Mouse (Mus musculus) kidney, postnatal 14 days (tissue): ENCODE results near the gene Ak9.
A peak's percentile ranks its signal among the peaks of the same experiment; 100 is the strongest.

ENCODE experiments used
- DNase-seq: peaks from one replicate; pipeline ENCODE4 v3.0.0; 2022; ENCODE audit warnings: mixed read lengths

The Ak9 gene

DNA sequence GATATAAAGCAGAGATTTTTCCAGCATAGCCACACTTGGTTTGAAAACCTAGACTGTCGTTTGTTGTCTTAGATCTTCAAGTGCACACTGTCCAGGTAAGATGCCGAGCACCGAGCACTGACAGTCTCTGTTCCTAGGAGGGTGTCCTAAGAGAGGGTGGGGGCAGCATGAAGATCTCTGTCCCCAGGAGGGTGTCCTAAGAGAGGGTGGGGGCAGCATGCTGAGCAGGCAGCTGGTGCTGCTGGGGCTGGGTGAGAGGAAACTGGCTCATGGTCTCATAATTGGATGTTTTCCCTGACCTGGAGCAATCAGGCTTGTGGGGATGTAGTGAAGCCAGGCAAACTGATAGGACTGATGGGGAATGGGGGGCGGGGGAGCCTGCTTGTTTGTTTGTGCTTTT is 156.2 kb downstream of the Ak9 start:
- no peak for DNase-seq

DNA sequence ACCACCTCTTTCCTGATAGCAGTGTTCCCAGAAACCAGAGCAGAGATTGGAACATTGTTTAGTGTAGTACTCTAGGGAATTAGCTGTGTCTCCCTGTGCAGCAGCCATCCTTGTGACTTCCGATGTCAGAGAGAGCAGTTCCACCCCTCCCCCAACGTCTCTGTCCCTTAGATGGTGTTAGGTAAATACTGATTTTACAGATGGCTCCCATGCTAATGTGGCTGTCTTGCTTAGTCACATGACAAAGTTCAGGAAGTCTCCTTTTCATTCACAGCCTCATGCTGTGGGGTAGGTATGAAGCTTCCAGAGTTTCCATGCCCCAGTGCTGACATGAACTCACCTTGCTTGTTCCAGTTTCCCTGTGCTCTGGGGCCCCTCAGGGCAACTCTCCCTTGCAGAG is 156.7 kb downstream of the Ak9 start:
- DNase-seq: no peak

DNA sequence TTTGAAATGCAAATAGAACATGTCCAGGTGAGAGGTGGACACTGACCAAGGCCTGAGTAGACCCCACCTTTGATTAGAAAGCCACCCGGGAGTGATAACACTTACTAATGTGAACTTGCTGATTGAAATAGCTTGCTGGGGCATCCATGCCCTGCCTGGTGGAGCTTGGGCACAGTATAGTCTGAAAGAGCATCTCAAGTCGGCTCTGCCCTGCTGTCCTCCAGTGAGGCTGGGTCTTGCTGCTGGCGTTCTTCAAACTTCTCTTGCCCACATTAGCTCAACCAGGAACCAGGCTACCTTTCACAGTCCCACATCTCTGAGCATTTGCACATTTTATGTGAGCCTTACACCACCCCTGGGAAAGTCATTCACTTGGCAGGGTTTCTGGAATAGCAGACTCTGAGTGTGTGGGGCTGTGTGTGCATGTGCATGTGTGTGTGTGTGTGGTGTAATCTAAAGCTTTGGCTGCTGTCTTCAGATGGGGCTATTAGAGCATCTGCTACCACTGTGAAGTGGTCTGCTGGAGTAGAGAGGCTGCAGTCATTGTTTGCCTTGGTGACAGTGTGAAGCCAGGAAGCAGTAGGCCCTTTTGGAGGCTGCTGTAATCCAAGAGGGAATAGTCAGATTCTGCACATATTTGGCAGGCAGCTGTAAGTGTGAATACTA is 157.4 kb downstream of the Ak9 start:
- no peak for DNase-seq

DNA sequence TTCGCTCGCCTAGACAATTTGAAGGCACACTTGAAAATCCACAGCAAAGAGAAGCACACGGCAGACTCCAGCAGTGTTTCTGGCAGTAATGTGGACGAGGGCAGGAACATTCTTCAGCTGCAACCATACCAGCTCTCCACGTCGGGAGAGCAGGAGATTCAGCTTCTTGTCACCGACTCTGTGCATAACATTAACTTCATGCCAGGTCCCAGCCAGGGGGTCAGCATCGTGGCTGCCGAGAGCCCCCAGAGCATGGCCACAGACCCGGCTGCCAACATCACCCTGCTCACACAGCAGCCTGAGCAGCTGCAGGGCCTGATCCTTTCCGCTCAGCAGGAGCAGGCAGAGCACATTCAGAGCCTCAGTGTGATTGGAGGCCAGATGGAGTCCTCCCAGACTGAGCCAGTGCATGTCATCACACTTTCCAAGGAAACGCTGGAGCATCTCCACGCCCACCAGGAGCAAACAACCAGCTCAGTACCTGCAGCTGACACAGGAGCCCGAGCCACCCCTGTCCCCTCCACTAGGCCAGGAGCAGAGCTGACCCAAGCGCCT is 160.7 kb downstream of the Ak9 start:
- DNase-seq: no peak

DNA sequence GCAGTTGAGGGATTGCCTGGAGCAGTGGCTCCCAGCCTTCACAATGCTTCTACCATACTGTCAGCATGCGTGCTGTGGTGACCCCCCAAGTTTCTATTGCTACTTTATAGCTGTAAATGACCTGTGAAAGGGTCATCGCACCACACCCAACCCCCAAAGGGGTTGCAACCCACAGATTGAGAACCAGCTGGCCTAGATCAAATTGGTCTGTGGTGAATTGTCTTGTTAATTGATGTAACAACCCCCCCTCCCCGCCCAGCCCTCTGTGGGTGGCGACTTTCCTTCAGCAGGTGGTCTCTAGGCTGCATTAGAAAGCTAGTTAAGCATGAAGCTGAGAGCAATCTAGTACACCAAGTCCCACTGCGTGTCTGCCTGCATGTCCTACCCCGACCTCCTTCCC is 163.5 kb downstream of the Ak9 start:
- no peak for DNase-seq

DNA sequence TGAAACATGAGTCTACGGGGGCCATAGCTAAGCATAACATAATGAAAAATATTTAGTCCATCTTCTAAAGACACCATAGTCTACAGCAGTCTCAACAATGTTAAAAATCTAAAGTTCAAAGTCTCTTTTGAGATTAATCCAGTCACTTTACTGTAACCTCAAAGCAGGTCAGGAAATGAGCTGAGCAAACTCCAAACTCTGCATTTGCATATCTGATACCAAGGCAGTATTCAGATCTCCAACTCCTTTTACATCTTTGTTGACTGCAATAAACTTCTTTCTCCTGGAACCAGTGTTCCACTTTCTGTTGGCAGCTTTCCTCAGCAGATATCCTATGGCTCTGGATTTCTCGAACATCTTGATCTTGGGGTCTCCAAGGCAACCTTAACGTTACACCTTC is 166.9 kb downstream of the Ak9 start:
- DNase-seq: no peak

DNA sequence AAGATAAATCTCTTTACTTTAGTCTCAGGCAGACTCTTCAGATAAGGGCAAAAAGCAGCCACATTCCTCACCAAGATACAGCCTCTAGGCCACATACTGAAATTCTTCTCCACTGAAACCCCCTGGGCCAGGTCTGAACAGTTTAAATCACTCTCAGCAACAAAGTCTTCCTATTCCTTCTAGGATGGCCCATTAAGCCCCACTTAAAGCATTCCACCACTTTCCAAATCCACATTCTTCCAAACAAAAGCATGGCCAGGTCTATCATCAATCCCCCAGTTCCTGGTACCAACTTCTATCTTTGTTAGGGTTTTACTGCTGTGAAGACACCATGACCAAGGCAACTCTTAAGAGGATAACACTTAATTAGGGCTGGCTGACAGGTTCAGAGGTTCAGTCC is 168.8 kb downstream of the Ak9 start:
- DNase-seq: no peak

DNA sequence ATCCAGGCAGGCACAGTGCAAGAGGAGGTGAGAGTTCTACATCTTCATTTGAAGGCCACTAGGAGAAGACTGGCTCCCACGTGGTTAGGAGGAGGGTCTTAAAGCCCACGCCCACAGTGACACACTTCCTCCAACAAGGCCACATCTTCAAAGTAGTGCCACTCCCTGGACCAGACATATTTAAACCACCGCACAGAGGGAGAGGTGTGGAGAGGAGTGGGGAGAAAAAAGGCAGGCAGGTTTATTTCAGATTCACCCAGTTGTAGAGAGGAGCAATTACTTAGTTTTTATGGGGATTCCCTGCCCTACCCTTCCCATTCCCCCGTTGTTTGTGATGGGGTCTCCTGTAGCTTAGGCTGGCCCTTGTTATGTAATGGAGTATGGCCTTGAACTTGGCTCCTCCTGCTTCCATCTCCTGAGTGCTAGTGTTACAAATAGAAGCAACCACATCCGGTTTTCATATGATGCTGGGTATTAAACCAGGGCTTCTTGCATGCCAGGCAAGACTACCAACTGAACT is 169.2 kb downstream of the Ak9 start:
- no peak for DNase-seq

DNA sequence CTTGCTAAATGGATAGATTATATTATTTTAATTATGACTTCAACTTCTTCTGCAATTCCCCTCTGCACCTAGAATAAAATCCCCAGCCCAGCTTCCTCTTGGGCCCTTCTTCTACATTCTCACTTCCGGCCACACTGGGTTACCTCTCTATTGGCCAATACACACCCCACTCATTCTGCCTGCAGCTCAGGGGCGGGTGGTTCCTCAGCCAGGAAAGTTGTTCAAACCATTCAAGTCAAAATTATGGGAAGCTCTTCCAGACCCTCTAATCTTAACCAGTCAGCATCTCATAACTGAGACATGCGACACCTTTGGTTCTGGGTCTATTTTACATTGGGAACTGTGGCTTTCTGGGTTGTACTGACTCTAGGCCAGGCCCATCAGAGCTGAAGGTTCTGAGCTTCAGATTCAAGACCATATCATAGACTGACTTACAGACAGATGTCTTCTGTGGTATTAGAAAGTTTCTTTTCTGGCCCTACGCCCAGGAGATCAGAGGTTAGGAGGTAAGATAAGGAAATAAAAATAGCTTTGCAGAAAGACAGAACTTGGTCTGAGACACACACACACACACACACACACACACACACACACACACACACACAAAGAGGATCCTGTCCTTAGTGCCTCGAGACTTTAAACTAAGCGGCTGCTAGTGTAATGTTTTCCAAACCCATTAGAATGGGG is 170.1 kb downstream of the Ak9 start:
- DNase-seq: peak; percentile 35

DNA sequence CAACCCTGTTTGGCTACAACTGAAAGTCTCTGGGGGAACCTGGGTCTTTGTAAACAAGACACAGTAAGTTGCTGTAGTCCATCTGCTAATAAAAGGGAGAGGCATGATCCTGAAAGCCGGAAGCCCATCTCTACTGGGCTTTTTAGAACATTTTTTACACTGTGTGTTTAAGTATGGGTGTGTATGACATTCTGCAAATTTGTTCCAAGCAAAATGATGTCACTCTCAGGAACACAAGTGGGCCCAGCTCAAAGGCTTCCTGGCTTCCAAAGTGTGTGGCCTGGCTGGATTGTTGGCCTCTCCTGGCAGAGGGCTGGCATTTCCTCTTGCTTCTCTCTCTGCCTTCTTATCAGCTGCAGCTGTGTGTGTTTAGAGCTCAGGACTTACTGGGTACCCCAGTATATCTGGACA is 171.2 kb downstream of the Ak9 start:
- no peak for DNase-seq

DNA sequence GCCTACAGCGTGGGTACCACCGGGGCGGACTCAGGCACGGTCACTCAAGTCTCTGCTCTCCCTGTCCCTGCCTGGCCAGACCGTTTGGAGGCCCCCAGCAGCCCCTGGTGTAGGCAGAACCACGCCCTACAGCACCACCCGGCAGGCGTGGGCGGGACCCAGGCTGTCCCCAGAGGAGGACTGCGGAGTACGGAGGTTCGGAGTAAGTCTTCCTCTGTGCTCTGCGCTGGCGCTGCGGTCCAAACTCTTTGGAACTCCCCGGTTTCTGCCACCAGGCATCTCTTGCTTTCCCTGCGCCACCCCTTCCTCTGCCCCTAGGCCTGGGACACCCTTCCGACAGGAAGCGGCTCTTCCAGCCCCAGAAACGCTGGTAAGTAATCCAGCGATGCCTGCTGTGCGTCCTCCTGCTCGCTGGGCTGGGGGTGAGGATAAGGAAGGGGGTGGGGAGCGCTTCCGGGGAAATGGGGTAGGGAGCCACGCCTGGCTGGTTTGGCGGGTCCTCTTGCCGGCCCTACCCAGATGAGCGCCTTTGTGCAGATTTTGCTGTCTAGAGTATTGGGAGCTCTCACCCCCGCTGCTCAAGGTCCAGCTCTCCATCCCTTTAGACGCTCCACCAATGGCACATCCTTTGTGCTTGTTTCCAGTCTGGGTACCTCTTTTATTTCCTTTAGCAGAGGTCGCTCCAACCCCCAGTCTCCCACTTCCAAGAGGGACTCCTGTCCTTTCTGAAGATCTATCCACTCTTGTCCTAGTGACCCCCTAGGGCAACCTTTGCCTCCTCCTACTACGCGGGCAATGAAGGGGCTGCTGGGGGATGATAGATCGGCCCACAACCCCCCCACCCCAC is 172.6 kb downstream of the Ak9 start, which contains the start of gene Mical1:
Mical1 (plus strand) TSS at position 144 of the 847 bp plus-strand sequence.
- peak; percentile 61 for DNase-seq

DNA sequence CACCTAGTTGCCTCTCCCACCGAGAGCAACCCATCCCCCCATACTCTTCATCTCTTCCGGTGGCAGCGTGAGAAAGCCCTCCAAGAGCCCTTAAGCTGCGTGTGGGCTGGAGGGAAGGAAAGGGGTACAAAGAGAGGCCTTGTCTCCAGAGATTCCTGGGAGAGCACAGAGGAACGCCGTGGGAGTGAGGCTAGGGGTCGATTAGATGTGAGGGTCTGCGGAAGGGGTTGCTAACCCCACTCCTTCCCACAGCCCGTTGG is 173.2 kb downstream of the Ak9 start:
- no peak for DNase-seq

DNA sequence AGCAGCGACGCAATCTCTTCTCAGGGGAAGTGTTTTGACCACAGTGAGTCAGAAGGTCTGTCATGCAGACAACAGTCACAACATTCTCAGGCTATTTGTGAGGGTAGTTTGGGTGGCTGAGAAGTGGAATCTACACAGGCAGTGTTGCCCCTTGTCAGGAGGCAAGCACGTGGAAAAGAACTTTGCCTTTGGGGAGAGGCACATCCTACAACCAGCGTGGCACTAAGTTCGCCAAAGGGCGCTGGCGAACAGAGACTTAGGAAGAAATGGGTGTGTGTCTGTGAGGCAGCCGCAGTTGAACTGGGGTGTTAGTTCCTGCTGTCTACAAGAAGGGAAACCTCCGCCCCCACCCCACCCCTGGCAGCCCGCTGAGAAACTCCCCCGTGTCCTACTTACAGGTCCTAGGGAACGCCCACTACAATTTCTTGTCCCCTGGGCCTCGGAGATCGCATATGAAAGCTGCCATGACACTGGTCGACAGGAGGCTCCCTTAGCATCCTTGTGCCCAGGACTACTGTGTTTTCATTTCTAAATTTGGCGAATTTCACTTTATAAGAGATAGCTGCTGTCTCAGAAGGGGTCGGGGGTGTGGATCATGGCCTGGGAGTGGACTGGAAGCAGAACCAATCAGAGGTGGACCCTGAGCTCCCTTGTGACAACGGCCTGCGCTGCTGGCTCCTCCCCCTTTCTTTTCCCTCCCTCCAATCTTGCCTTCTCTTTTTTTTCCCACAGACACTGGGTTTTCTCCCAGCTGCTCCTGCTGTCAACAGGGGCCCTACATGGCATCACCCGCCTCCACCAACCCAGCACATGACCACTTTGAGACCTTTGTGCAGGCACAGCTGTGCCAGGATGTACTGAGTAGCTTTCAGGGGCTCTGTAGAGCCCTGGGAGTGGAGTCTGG is 173.8 kb downstream of the Ak9 start:
- peak; percentile 70 for DNase-seq

DNA sequence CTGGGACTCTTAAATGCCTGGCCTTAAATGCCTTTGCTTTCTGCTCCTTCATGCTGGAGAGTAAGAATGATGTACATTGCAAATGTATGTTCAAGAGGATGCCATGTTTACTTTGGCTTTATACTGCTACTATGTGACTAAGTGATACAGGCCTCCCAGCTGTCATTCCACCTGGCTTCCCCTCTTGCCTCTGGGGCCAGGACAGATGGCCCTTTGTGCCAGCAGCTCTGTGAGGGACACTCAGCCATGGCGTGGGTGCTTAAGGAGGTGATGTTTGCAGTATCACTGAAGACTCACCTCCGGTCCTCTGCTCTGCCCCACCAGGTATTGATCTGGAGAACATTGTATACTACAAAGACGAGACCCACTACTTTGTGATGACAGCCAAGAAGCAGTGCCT is 176.2 kb downstream of the Ak9 start:
- no peak for DNase-seq

DNA sequence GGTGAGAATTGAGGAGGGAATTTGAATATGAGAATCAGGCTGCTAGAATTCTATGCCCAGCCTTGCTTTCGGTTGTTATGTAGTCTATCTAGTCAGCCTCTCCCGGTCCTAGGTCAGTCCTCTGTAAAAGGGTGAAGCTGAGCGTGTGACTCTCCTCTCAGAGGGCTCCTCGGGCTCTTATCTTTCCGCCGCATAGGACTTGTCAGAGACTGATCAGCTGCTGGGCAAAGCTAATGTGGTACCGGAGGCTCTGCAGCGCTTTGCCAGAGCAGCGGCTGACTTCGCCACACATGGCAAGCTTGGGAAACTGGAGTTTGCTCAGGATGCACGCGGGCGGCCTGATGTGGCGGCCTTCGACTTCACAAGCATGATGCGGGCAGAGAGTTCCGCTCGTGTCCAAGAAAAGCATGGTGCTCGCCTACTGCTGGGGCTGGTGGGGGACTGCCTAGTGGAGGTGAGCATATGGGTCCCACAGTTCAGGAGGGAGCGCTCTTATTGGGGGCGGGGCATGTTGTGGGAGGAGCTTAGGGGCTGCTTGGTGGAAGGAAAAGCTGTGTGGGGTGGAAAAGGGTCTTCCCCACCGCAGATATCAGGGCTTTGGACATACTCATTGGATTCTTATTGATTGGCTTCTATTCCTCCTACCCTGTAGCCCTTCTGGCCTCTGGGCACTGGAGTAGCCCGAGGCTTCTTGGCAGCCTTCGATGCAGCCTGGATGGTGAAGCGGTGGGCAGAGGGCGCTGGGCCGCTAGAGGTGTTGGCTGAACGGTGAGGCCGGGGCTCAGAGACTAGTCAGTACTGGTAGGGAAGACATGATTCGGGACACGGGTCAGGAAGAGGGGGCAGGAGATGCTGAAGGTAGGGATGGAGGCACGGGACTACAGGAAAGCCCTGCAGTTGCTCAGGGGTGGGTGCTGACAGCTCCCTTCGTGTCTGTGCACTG is 177.4 kb downstream of the Ak9 start:
- DNase-seq: no peak

DNA sequence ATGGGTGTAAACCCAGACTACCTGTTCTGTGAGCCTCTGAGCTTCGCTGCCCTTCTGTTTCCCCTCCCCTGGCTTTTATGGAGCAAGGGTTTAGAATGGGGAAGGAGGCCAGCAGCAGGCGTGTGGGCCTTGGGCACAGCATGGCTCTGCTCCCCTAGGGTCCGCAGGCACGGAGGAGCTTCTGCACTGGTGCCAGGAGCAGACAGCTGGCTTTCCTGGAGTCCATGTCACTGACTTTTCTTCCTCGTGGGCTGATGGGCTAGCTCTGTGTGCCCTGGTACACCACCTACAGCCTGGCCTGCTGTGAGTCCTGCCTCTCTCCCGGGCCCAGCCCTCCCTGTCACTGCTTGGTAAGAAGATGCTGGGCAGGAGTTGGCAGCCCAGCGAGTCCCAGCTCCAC is 178.7 kb downstream of the Ak9 start:
- no peak for DNase-seq
